Mouse (Mus musculus): ENCODE measurements at regions not wholly inside any gene's neighbourhood (a gene's known extent, or its start where the extent isn't known, plus 50 kb on each side); places are given as distances from the start of the nearest gene placed in this dataset.
A peak's percentile ranks its signal among the peaks of the same experiment; 100 is the strongest.
"Not testable (repeated sequence)": the region's sequence is repeated elsewhere in the genome, so short reads cannot be mapped to it uniquely, and the experiment has no call there.

DNA sequence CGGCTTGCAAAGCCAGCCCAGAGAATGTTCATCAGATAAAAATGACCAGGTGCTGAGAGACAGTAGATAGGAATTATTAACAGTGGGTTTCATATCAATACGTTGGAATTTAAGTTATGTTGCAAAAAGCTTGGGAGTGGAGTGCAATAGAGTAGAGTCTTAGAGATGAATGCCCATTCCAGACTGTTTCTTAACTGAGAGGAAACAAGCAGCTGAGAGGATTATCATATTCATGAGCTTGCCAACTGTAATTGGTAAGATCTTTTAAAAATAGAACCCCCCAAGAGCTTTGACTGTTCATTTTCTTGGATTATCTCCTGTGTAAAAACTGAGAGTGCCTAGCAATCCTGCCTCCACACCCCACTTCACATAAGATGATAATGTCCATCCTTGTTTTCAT is 854.9 kb downstream of the Abca13 start:
- Histone ChIP-seq H3K9me3 (ENCODE audit: control insufficient read depth, low read length) (no peaks in the 10 kb centered on the region), H3K4me3 (ENCODE audit: low read depth, low read length) (no peak overlapping the region), H3K27ac (ENCODE audit: low read depth, low read length) (no peak overlapping the region), H3K36me3 (ENCODE audit: control insufficient read depth, insufficient read depth, low read length) (no peaks in the 10 kb centered on the region), H3K4me1 (replicated peaks; ENCODE audit: control insufficient read depth, insufficient read depth, low read length) (no peaks in the 10 kb centered on the region), H3K27me3 (ENCODE audit: control insufficient read depth, insufficient read depth, low read length) (no peaks in the 10 kb centered on the region), H3K9ac (ENCODE audit: low read depth, low read length) (no peak overlapping the region), H3K4me2 (replicated peaks; ENCODE audit: low read depth, low read length) (no peak overlapping the region)
- WGBS, result 70% methylated on average over 2 of the region's 2 CpGs
- ATAC-seq (ENCODE audit: low FRiP score), result no peak
- no peak for DNase-seq (ENCODE audit: low spot score)

DNA sequence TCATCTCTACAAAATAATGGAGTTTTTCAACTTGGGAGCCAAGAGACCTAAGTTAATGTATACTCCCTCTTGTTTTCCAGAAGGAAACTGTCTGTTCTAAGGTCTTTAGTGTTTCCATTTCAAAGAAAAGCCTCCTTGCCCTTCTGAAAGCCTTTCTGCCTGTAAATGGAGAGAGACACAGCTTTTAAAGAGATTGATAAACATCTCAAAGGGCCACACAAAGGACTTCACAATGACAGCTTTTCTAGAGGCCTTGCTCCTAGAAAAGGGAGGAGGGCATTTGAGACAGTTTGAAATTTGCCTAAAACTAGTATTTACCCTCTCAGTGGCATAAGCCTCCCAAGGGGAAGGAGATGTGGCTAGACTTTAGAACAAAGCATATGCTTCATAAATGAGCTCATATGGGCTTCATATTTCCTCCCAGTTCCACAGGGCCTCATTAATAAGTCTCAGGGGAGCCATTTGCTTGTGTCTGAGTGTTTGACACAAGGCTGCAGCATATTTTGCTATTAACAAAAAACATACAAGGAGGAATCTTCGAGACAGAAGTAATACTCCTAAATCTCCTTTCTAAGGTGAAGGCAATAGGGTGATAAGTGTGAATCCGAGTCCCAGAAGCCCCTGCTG is 860.0 kb downstream of the Abca13 start:
- H3K27ac ChIP-seq (ENCODE audit: low read depth, low read length), result no peak overlapping the region
- no peaks in the 10 kb centered on the region for H3K27me3 ChIP-seq (ENCODE audit: control insufficient read depth, insufficient read depth, low read length)
- no peaks in the 10 kb centered on the region for H3K36me3 ChIP-seq (ENCODE audit: control insufficient read depth, insufficient read depth, low read length)
- no peaks in the 10 kb centered on the region for H3K9me3 ChIP-seq (ENCODE audit: control insufficient read depth, low read length)
- no peak overlapping the region for H3K9ac ChIP-seq (ENCODE audit: low read depth, low read length)
- H3K4me1 ChIP-seq (replicated peaks; ENCODE audit: control insufficient read depth, insufficient read depth, low read length), result no peaks in the 10 kb centered on the region; the same call in 1 of the 2 replicates
- no peak overlapping the region for H3K4me3 ChIP-seq (ENCODE audit: low read depth, low read length)
- ATAC-seq (ENCODE audit: low FRiP score), result 0 out of 2 replicates have a peak, but pooled peaks have one; percentile 22
- no peak for DNase-seq (ENCODE audit: low spot score)
- no peak overlapping the region for H3K4me2 ChIP-seq (replicated peaks; ENCODE audit: low read depth, low read length)
- 63% methylated on average over 2 of the region's 2 CpGs for WGBS

DNA sequence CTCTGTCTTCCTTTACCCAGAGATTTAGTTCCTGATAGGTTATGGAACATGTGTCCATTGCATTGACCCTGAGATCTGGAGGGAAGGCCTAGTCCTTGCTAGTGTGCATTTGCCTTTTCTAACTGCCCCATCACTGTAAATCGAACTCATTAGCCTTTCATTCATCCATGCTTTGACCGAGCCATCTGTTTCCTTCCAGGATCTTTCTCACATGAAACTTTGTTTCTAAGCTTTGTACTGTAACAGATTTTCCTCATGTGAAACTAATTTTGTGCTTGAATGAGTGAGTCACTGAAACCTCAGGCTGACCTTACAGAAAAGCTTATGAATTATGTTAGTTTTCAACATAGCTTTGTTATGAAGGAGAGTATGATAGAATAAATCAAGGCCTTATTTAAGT is 880.1 kb downstream of the Abca13 start:
- ATAC-seq (ENCODE audit: low FRiP score), result no peak
- H3K27ac ChIP-seq (ENCODE audit: low read depth, low read length), result no peak overlapping the region
- WGBS, result 90% methylated on average over 2 of the region's 2 CpGs

DNA sequence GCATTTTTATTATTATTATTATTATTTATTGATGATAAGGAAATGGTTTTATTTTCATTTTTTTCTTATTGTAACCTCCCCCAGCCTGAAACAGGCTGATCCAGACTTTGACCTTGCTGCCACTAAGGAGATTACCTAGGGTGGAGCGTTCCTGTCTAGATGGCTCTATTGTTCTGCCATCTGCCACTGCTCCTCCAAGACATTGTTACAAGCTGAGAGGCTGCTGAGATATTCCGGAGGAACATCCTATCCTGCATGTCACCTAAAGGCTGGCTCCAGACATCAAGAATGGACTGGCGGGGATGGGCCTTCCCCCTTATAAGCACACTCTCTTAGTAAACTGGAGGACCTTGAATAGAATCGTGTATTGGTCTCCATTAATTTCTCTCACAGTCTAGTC is 896.2 kb downstream of the Abca13 start:
- WGBS, result 83% methylated on average over 4 of the region's 4 CpGs
- Histone ChIP-seq H3K27me3 (ENCODE audit: control insufficient read depth, insufficient read depth, low read length) (no peaks in the 10 kb centered on the region), H3K4me1 (replicated peaks; ENCODE audit: control insufficient read depth, insufficient read depth, low read length) (no peaks in the 10 kb centered on the region), H3K4me2 (replicated peaks; ENCODE audit: low read depth, low read length) (no peak overlapping the region), H3K4me3 (ENCODE audit: low read depth, low read length) (no peak overlapping the region), H3K27ac (ENCODE audit: low read depth, low read length) (no peak overlapping the region), H3K36me3 (ENCODE audit: control insufficient read depth, insufficient read depth, low read length) (no peaks in the 10 kb centered on the region), H3K9ac (ENCODE audit: low read depth, low read length) (no peak overlapping the region), H3K9me3 (ENCODE audit: control insufficient read depth, low read length) (no peaks in the 10 kb centered on the region)
- no peak for DNase-seq (ENCODE audit: low spot score)
- no peak for ATAC-seq (ENCODE audit: low FRiP score)

More for the DNA sequence above, 880.1 kb downstream of the Abca13 start:
- Histone ChIP-seq H3K4me1 (replicated peaks; ENCODE audit: control insufficient read depth, insufficient read depth, low read length) (no peaks in the 10 kb centered on the region), H3K36me3 (ENCODE audit: control insufficient read depth, insufficient read depth, low read length) (no peaks in the 10 kb centered on the region), H3K9me3 (ENCODE audit: control insufficient read depth, low read length) (no peaks in the 10 kb centered on the region), H3K27me3 (ENCODE audit: control insufficient read depth, insufficient read depth, low read length) (no peaks in the 10 kb centered on the region), H3K4me2 (replicated peaks; ENCODE audit: low read depth, low read length) (no peak overlapping the region), H3K9ac (ENCODE audit: low read depth, low read length) (no peak overlapping the region), H3K4me3 (ENCODE audit: low read depth, low read length) (no peak overlapping the region)
- no peak for DNase-seq (ENCODE audit: low spot score)

DNA sequence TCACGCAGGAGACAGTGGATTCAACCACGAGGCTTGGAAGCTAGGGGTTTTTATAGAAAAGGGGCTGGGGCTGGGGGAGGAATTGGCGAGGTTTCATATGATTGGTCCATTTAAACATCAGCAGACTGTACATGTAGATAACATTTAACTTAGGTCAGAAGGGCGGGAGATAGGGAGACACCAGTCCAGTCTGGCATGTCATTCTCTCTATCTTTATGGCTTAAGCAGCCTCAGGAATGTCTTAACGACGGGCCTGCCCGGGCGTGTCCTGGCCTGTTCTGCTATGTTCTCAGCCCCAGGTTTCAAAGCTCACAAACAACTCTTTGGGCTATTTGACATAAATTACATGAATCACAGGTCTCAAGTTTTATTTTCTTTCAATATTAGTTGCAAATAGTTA is 910.6 kb downstream of the Abca13 start:
- H3K4me2 ChIP-seq (replicated peaks; ENCODE audit: low read depth, low read length); ATAC-seq (ENCODE audit: low FRiP score); DNase-seq (ENCODE audit: low spot score); H3K4me1 ChIP-seq (replicated peaks; ENCODE audit: control insufficient read depth, insufficient read depth, low read length); H3K27ac ChIP-seq (ENCODE audit: low read depth, low read length); H3K4me3 ChIP-seq (ENCODE audit: low read depth, low read length); H3K36me3 ChIP-seq (ENCODE audit: control insufficient read depth, insufficient read depth, low read length); H3K9ac ChIP-seq (ENCODE audit: low read depth, low read length); H3K9me3 ChIP-seq (ENCODE audit: control insufficient read depth, low read length); H3K27me3 ChIP-seq (ENCODE audit: control insufficient read depth, insufficient read depth, low read length): not testable (repeated sequence)
- WGBS, result 85% methylated on average over 8 of the region's 8 CpGs

DNA sequence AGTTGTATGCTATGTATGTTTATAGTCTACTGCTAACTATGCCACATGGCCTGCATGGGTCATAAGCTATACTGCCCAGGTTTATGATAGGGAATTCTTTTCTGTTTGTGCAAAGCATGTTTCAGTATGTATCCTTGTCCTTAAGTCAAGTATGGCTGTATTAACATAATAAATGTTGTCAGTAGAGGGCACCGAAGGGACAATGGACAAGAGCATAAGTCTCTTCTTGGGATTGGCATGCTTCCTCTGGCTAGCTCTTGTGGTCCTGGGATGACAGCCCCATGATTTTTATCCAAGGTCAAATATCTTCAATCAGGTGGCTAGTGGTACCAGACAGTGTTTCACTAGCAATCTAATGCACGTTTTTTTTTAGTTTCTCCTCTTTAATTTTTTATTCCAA is 913.3 kb downstream of the Abca13 start:
- no peak for ATAC-seq (ENCODE audit: low FRiP score)
- no peak for DNase-seq (ENCODE audit: low spot score)
- Histone ChIP-seq H3K4me1 (replicated peaks; ENCODE audit: control insufficient read depth, insufficient read depth, low read length) (no peaks in the 10 kb centered on the region), H3K9ac (ENCODE audit: low read depth, low read length) (no peak overlapping the region), H3K36me3 (ENCODE audit: control insufficient read depth, insufficient read depth, low read length) (no peaks in the 10 kb centered on the region), H3K4me3 (ENCODE audit: low read depth, low read length) (no peak overlapping the region), H3K27me3 (ENCODE audit: control insufficient read depth, insufficient read depth, low read length) (no peaks in the 10 kb centered on the region), H3K4me2 (replicated peaks; ENCODE audit: low read depth, low read length) (no peak overlapping the region), H3K27ac (ENCODE audit: low read depth, low read length) (no peak overlapping the region), H3K9me3 (ENCODE audit: control insufficient read depth, low read length) (no peaks in the 10 kb centered on the region)
- 89% methylated on average over 2 of the region's 2 CpGs for WGBS

DNA sequence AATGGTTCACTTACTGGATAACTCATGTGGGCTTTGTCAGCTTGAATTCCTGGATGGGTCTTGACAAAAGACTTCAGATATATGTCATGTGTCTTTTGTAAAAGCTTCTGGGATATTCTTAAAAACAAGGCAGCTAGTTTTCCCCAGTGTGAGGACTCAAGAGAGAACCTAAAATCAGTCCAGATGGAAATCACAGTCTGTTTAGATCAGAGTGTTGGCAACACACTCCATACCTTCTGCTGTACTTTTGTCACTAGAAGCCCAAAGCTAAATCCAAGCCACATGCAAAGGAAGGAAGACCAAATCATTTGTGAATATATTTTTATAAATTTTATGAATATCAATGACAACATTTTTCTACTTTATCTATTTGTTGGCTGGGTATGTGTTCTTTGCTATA is 950.4 kb downstream of the Abca13 start:
- Histone ChIP-seq H3K36me3 (ENCODE audit: control insufficient read depth, insufficient read depth, low read length) (no peaks in the 10 kb centered on the region), H3K27ac (ENCODE audit: low read depth, low read length) (no peak overlapping the region), H3K9ac (ENCODE audit: low read depth, low read length) (no peak overlapping the region), H3K4me1 (replicated peaks; ENCODE audit: control insufficient read depth, insufficient read depth, low read length) (no peaks in the 10 kb centered on the region), H3K4me2 (replicated peaks; ENCODE audit: low read depth, low read length) (no peak overlapping the region), H3K27me3 (ENCODE audit: control insufficient read depth, insufficient read depth, low read length) (no peaks in the 10 kb centered on the region), H3K4me3 (ENCODE audit: low read depth, low read length) (no peak overlapping the region), H3K9me3 (ENCODE audit: control insufficient read depth, low read length) (no peaks in the 10 kb centered on the region)
- DNase-seq (ENCODE audit: low spot score) (no peak), ATAC-seq (ENCODE audit: low FRiP score) (no peak)

DNA sequence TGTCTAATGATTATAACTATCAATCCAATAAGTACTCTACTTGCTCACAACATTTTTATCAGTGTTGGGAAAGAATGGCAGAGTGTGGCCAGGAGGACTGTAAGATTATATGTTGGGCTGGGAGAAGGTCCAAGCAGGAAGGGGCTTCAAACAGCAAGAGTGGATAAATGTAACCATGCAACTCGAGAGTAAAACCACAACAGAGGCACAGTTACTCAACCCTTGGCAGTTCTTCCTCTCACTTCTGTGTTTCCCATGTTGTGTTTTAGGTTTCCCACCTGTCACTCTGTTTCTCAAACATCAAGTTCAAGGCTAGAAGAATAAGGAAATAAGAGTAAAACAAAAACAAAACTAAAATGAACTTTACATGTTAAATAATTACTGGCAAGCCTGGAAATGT is 957.4 kb downstream of the Abca13 start:
- ATAC-seq (ENCODE audit: low FRiP score), result no peak
- Histone ChIP-seq H3K4me3 (ENCODE audit: low read depth, low read length) (no peak overlapping the region), H3K9ac (ENCODE audit: low read depth, low read length) (no peak overlapping the region), H3K27me3 (ENCODE audit: control insufficient read depth, insufficient read depth, low read length) (no peaks in the 10 kb centered on the region), H3K9me3 (ENCODE audit: control insufficient read depth, low read length) (no peaks in the 10 kb centered on the region), H3K4me2 (replicated peaks; ENCODE audit: low read depth, low read length) (no peak overlapping the region), H3K27ac (ENCODE audit: low read depth, low read length) (no peak overlapping the region), H3K36me3 (ENCODE audit: control insufficient read depth, insufficient read depth, low read length) (no peaks in the 10 kb centered on the region), H3K4me1 (replicated peaks; ENCODE audit: control insufficient read depth, insufficient read depth, low read length) (no peaks in the 10 kb centered on the region)
- 63% methylated on average over 1 of the region's 1 CpGs for WGBS
- DNase-seq (ENCODE audit: low spot score), result no peak

DNA sequence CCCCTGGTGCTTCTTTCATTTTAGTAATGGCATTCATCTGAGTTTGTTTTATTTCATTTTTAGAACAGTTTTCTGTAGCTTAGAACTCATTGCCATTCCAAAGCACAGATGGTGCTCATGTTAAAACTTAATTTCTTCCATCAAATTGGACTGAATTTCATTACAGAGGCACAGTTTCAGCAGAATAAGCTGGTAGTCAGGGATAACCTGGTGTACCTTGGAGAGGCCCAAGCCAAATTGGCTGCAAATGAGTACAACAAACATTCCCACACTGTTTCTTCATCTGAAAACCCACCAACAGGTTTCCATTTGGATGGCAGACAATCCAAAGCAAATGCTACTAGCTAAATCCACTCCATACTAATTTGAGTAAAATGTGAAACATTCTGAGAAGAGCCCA is 960.2 kb upstream of the Vwc2 start:
- ATAC-seq (ENCODE audit: low FRiP score) (no peak), DNase-seq (ENCODE audit: low spot score) (no peak)
- Histone ChIP-seq H3K4me3 (ENCODE audit: low read depth, low read length) (no peak overlapping the region), H3K4me1 (replicated peaks; ENCODE audit: control insufficient read depth, insufficient read depth, low read length) (no peaks in the 10 kb centered on the region), H3K27me3 (ENCODE audit: control insufficient read depth, insufficient read depth, low read length) (no peaks in the 10 kb centered on the region), H3K4me2 (replicated peaks; ENCODE audit: low read depth, low read length) (no peak overlapping the region), H3K9ac (ENCODE audit: low read depth, low read length) (no peak overlapping the region), H3K9me3 (ENCODE audit: control insufficient read depth, low read length) (no peaks in the 10 kb centered on the region), H3K36me3 (ENCODE audit: control insufficient read depth, insufficient read depth, low read length) (no peaks in the 10 kb centered on the region), H3K27ac (ENCODE audit: low read depth, low read length) (no peak overlapping the region)

Data from hindbrain, embryonic 11.5 days (tissue).